Mouse (Mus musculus) T-helper 2 cell (primary cell): ENCODE data around the gene Mier1.
"Not testable (repeated sequence)": the region's sequence is repeated elsewhere in the genome, so short reads cannot be mapped to it uniquely, and the experiment has no call there.

Experiments
- in situ Hi-C: fragments of 300-600 bp; cut with MboI, MseI; formaldehyde crosslinking; loops from one replicate; pipeline ENCODE4 v1.15.1; 2025; ENCODE audit warnings: high pct_unique_total_duplicates

Mier1 gene

GRCm38 (mm10) chr4:103158781-103159180 lies 44.6 kb downstream of the Mier1 start:
- in situ Hi-C loops: loop anchor here (5.0 kb wide), 1 partner anchor 106 kb away; no protein-coding TSS in a partner anchor

- in situ Hi-C loops: not testable (repeated sequence)
Observed at GRCm38 (mm10) chr4:103166198-103166597, 52.0 kb downstream of the Mier1 start.

- in situ Hi-C loops: no loop called here
Observed at GRCm38 (mm10) chr4:103171256-103171655, 57.1 kb downstream of the Mier1 start.

GRCm38 (mm10) chr4:103173507-103173906 lies 59.3 kb downstream of the Mier1 start:
- in situ Hi-C loops: no loop called here

GRCm38 (mm10) chr4:103174001-103174400 lies 59.8 kb downstream of the Mier1 start:
- in situ Hi-C loops: no loop called here

- in situ Hi-C loops: no loop called here
Observed at GRCm38 (mm10) chr4:103177681-103178080, 63.5 kb downstream of the Mier1 start.

GRCm38 (mm10) chr4:103178635-103179318 lies 64.6 kb downstream of the Mier1 start:
- in situ Hi-C loops: no loop called here

GRCm38 (mm10) chr4:103179581-103179980 lies 65.4 kb downstream of the Mier1 start:
- in situ Hi-C loops: no loop called here

- in situ Hi-C loops: no loop called here
Observed at GRCm38 (mm10) chr4:103180300-103180888, 66.2 kb downstream of the Mier1 start.

- in situ Hi-C loops: no loop called here
Observed at GRCm38 (mm10) chr4:103188786-103189640, 74.8 kb downstream of the Mier1 start.

GRCm38 (mm10) chr4:103192421-103192820 lies 78.2 kb downstream of the Mier1 start:
- in situ Hi-C loops: no loop called here

- in situ Hi-C loops: no loop called here
Observed at GRCm38 (mm10) chr4:103197401-103197800, 83.2 kb downstream of the Mier1 start.

- in situ Hi-C loops: no loop called here
Observed at GRCm38 (mm10) chr4:103199086-103199485, 84.9 kb downstream of the Mier1 start.

- in situ Hi-C loops: no loop called here
Observed at GRCm38 (mm10) chr4:103200046-103200445, 85.9 kb downstream of the Mier1 start.

GRCm38 (mm10) chr4:103203646-103204045 lies 89.5 kb downstream of the Mier1 start:
- in situ Hi-C loops: no loop called here

- in situ Hi-C loops: no loop called here
Observed at GRCm38 (mm10) chr4:103208553-103208952, 94.4 kb downstream of the Mier1 start.

GRCm38 (mm10) chr4:103213859-103214497 lies 99.8 kb downstream of the Mier1 start:
- in situ Hi-C loops: no loop called here

- in situ Hi-C loops: no loop called here
Observed at GRCm38 (mm10) chr4:103214498-103214924, 100.3 kb downstream of the Mier1 start.
